Mouse (Mus musculus) adrenal gland, postnatal 25 days (tissue): ENCODE results near the gene Sipa1l3. TPM values are rescaled to one million over a fixed set of nuclear protein-coding genes. Genes with fewer than 3 reads are reported as not detected.

Source experiments
- DNase-seq: peaks from one replicate; pipeline ENCODE4 v3.0.0; 2021; ENCODE audit warnings: mixed read lengths
- long read RNA-seq: library from polyadenylated mRNA; stranded (forward); transcript quantifications from one replicate; pipeline ENCODE4 v2.0.0, GENCODE M21; 2021
- total RNA-seq: library from RNA; stranded (reverse); gene quantifications from 2 replicates; pipeline ENCODE4 v1.2.3, GENCODE M21; 2021

Sipa1l3 gene
- 36.3 and 36.6 TPM in 2 replicates for total RNA-seq
- long read RNA-seq, partial matches to known transcripts: 0 of 4 reads
- long read RNA-seq, other reads (novel, unspliced or antisense): 4 of 4 reads

GRCm38 (mm10) chr7:29518421-29519210 is at the start of gene Sipa1l3:
Gene Sipa1l3 (minus strand): TSS chr7:29518641.
- DNase-seq: peak; percentile 95

- DNase-seq: no peak
These were observed 44.6 kb upstream of the Sipa1l3 start for GRCm38 (mm10) chr7:29563006-29563405.

GRCm38 (mm10) chr7:29561046-29561445 is 42.6 kb upstream of the Sipa1l3 start:
- DNase-seq: no peak

GRCm38 (mm10) chr7:29559290-29559689 is 40.8 kb upstream of the Sipa1l3 start:
- no peak for DNase-seq

- no peak for DNase-seq
These were observed 40.3 kb upstream of the Sipa1l3 start for GRCm38 (mm10) chr7:29558744-29559143.

- no peak for DNase-seq
These were observed 37.8 kb upstream of the Sipa1l3 start for GRCm38 (mm10) chr7:29556283-29556682.

GRCm38 (mm10) chr7:29555521-29555920 is 37.1 kb upstream of the Sipa1l3 start:
- no peak for DNase-seq

GRCm38 (mm10) chr7:29555051-29555450 is 36.6 kb upstream of the Sipa1l3 start:
- no peak for DNase-seq

- DNase-seq: no peak
These were observed 32.2 kb upstream of the Sipa1l3 start for GRCm38 (mm10) chr7:29550691-29551090.

- DNase-seq: no peak
These were observed 23.2 kb upstream of the Sipa1l3 start for GRCm38 (mm10) chr7:29541608-29542007.

- no peak for DNase-seq
These were observed 22.7 kb upstream of the Sipa1l3 start for GRCm38 (mm10) chr7:29541186-29541585.

GRCm38 (mm10) chr7:29540631-29541030 is 22.2 kb upstream of the Sipa1l3 start:
- DNase-seq: no peak

- DNase-seq: peak; percentile 75
These were observed 5.3 kb upstream of the Sipa1l3 start for GRCm38 (mm10) chr7:29523700-29524099.

GRCm38 (mm10) chr7:29521841-29522575 is 3.6 kb upstream of the Sipa1l3 start:
- DNase-seq: peak; percentile 86

GRCm38 (mm10) chr7:29521365-29521764 is 2.9 kb upstream of the Sipa1l3 start:
- no peak for DNase-seq

- no peak for DNase-seq
These were observed 2.4 kb upstream of the Sipa1l3 start for GRCm38 (mm10) chr7:29520794-29521193.

GRCm38 (mm10) chr7:29519211-29519550 is 740 bp upstream of the Sipa1l3 start:
- no peak for DNase-seq

- no peak for DNase-seq
These were observed 404 bp downstream of the Sipa1l3 start for GRCm38 (mm10) chr7:29518054-29518420.

- DNase-seq: no peak
These were observed 1.3 kb downstream of the Sipa1l3 start for GRCm38 (mm10) chr7:29517178-29517577.

- no peak for DNase-seq
These were observed 2.8 kb downstream of the Sipa1l3 start for GRCm38 (mm10) chr7:29515652-29516051.

GRCm38 (mm10) chr7:29512729-29513128 is 5.7 kb downstream of the Sipa1l3 start:
- DNase-seq: no peak

GRCm38 (mm10) chr7:29511598-29512275 is 6.7 kb downstream of the Sipa1l3 start:
- DNase-seq: peak; percentile 29

- no peak for DNase-seq
These were observed 9.9 kb downstream of the Sipa1l3 start for GRCm38 (mm10) chr7:29508522-29508921.
